Mouse (Mus musculus): ENCODE measurements around the gene 6030468B19Rik. TPM values are rescaled to one million over a fixed set of nuclear protein-coding genes. Genes with fewer than 3 reads are reported as not detected.

6030468B19Rik gene
- polyA plus RNA-seq, 2 experiments: 67.1 to 104 TPM

DNA sequence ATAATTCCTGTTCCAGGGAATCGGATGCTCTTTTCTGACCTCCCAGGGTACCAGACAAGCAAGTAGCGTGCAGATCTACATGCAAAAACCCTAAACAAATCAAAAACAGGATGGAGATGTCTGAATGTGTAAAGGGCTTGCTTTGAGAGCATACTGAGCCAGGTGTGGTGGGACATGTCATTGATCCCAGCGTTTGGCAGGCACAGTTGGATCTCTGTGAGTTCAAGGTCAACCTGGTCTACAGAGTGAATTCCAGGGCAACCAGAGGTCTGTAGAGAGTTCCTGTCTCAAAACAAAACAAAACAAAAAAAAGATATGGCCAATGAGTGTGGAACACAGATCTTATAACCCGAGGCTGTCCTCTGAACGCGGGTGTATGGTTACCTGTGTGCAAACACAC, 26.0 kb downstream of the 6030468B19Rik start:
- Histone ChIP-seq H3K9ac (replicated peaks) (no peak overlapping the region; the same call in 1 of the 2 replicates), H3K9me3 (ENCODE audit: control insufficient read depth, low read length) (no peaks in the 10 kb centered on the region), H3K27ac (no peak overlapping the region), H3K4me3 (ENCODE audit: insufficient read depth in 1 of 2, low read depth in 2 of 2, low read length in 2 of 2) (peak overlapping the region in 1 of 2 experiments; percentile 95; a peak in 1 of 4 replicates), H3K4me2 (ENCODE audit: low read depth) (peak overlapping the region; percentile 90), H3K27me3 (ENCODE audit: control insufficient read depth, insufficient read depth, low read length) (no peaks in the 10 kb centered on the region), H3K4me1 (replicated peaks; ENCODE audit: control insufficient read depth in 2 of 2, insufficient read depth in 2 of 2, low read length in 1 of 2) (peaks cover 26 to 39% of the 10 kb centered on the region in 2 experiments), H3K36me3 (replicated peaks; ENCODE audit: control insufficient read depth, insufficient read depth, low read depth) (peaks cover 52% of the 10 kb centered on the region)
- ATAC-seq (ENCODE audit: insufficient read depth): no peak
- TF ChIP-seq EP300 (IDR thresholded peaks at IDR 0.05; ENCODE audit: low read depth) (no peak), CTCF (IDR thresholded peaks at IDR 0.05; ENCODE audit: low read depth) (no peak)
- WGBS (ENCODE audit: insufficient replicate concordance): 85% methylated on average over 6 of the region's 6 CpGs
- DNase-seq (ENCODE audit: low read depth in 3 of 3, low spot score in 3 of 3): no peak

GRCm38 (mm10) chr11:117824060-117824969, 26.9 kb downstream of the 6030468B19Rik start:
- H3K27me3 ChIP-seq (ENCODE audit: control insufficient read depth, insufficient read depth, low read length): no peaks in the 10 kb centered on the region
- peak overlapping the region; percentile 99 for H3K9ac ChIP-seq (replicated peaks)
- peak in 2 of 3 experiments; percentile 67 to 69 for DNase-seq (ENCODE audit: low read depth in 3 of 3, low spot score in 3 of 3)
- ATAC-seq (ENCODE audit: insufficient read depth): peak; percentile 56
- TF ChIP-seq EP300 (IDR thresholded peaks at IDR 0.05; ENCODE audit: low read depth): no peak
- TF ChIP-seq CTCF (IDR thresholded peaks at IDR 0.05; ENCODE audit: low read depth): peak; percentile 98
- H3K9me3 ChIP-seq (ENCODE audit: control insufficient read depth, low read length): no peaks in the 10 kb centered on the region
- H3K27ac ChIP-seq: peak overlapping the region; percentile 93
- H3K4me1 ChIP-seq (replicated peaks; ENCODE audit: control insufficient read depth in 2 of 2, insufficient read depth in 2 of 2, low read length in 1 of 2): peaks cover 35 to 48% of the 10 kb centered on the region in 2 experiments
- peaks cover 48% of the 10 kb centered on the region for H3K36me3 ChIP-seq (replicated peaks; ENCODE audit: control insufficient read depth, insufficient read depth, low read depth)
- H3K4me2 ChIP-seq (ENCODE audit: low read depth): peak overlapping the region; percentile 90
- 15% methylated on average over 23 of the region's 23 CpGs for WGBS (ENCODE audit: insufficient replicate concordance)
- peak overlapping the region; percentile 90 to 95 for H3K4me3 ChIP-seq (ENCODE audit: insufficient read depth in 1 of 2, low read depth in 2 of 2, low read length in 2 of 2)

DNA sequence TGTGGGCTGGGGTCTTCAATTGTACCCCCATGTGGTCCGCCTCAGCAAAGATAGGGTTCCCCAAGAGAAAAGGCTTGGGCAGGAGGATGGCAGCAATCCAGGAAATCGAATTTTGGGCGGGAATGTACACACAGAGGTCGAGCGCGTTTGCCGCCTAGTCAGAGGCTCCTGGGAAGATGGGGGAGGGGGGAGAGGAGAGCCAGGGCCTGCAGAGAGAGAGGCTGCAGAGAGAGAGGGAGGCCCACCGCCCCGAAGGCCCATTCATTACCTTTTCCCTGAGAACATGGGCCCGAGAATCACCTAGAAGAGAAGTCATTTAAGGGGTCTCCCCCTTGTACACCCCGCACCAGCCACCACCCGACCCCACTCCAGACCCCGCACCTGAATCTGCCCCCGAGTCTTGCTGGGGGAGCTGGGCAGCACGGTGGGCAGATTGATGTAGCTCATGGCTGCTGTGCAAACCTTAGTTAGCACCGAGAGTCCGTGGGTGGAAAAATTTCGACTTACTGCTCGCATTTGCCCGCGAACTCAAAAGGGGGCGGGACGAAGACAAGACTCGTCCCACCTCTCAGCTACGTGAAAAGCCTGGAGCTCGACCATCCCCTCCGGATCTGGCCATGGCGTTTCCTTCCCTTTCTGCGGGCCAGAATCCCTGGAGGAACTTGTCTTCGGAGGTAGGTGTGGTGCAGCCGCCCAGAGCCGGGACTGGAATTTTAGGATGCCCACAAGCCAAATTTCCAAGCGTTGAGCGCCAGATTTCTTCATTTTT, 28.1 kb downstream of the 6030468B19Rik start, which contains the start of the genes Afmid and Tk1:
Gene Afmid, plus strand, starts transcription at position 592 of the 769 bp plus-strand sequence.
Gene Tk1, minus strand, starts transcription at position 760 of the 769 bp plus-strand sequence.
- peak within 1 kb of the TSS; percentile 90 to 95 for H3K4me3 ChIP-seq (ENCODE audit: insufficient read depth in 1 of 2, low read depth in 2 of 2, low read length in 2 of 2)
- H3K27me3 ChIP-seq (ENCODE audit: control insufficient read depth, insufficient read depth, low read length): no peaks in the 10 kb centered on the region
- peaks cover 36% of the 10 kb centered on the region for H3K36me3 ChIP-seq (replicated peaks; ENCODE audit: control insufficient read depth, insufficient read depth, low read depth)
- ATAC-seq (ENCODE audit: insufficient read depth) (peak; percentile 68), DNase-seq (ENCODE audit: low read depth in 3 of 3, low spot score in 3 of 3) (peak; percentile 76 to 83 (median 78))
- H3K27ac ChIP-seq: peak within 1 kb of the TSS; percentile 93
- H3K4me1 ChIP-seq (replicated peaks; ENCODE audit: control insufficient read depth in 2 of 2, insufficient read depth in 2 of 2, low read length in 1 of 2): peaks cover 46 to 60% of the 10 kb centered on the region in 2 experiments
- H3K9me3 ChIP-seq (ENCODE audit: control insufficient read depth, low read length): no peaks in the 10 kb centered on the region
- H3K9ac ChIP-seq (replicated peaks): peak within 1 kb of the TSS; percentile 99
- under 1% methylated on average over 34 of the region's 34 CpGs for WGBS (ENCODE audit: insufficient replicate concordance)
- no peak for TF ChIP-seq CTCF (IDR thresholded peaks at IDR 0.05; ENCODE audit: low read depth)
- TF ChIP-seq EP300 (IDR thresholded peaks at IDR 0.05; ENCODE audit: low read depth): 0 out of 2 replicates have a peak, but pooled peaks have one; percentile 6
- H3K4me2 ChIP-seq (ENCODE audit: low read depth): peak within 1 kb of the TSS; percentile 90

DNA sequence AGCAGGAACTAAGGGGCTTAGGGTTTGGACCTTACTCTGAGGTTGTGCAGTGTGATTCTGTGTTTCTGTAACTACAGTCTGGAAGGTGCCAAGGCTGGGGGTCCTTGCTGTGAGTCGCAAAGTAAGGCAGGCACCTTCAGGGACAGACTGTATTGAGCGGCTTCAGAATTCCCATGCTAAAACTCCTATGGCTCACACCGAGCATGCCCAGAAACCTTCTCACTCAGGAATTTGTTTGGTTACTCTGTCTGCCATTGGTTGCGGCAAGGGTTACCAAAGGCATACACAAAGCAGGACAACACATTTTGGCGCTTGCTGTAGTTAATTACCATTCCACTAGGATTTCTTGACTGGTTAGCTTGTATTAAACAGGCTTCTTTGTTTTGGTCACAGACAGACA, 28.7 kb downstream of the 6030468B19Rik start:
- no peak for TF ChIP-seq CTCF (IDR thresholded peaks at IDR 0.05; ENCODE audit: low read depth)
- Histone ChIP-seq H3K27ac (peak overlapping the region; percentile 93), H3K4me3 (ENCODE audit: insufficient read depth in 1 of 2, low read depth in 2 of 2, low read length in 2 of 2) (peak overlapping the region; percentile 90 to 95), H3K4me2 (ENCODE audit: low read depth) (peak overlapping the region; percentile 90), H3K4me1 (replicated peaks; ENCODE audit: control insufficient read depth in 2 of 2, insufficient read depth in 2 of 2, low read length in 1 of 2) (peaks cover 53 to 67% of the 10 kb centered on the region in 2 experiments), H3K36me3 (replicated peaks; ENCODE audit: control insufficient read depth, insufficient read depth, low read depth) (peaks cover 30% of the 10 kb centered on the region), H3K27me3 (ENCODE audit: control insufficient read depth, insufficient read depth, low read length) (no peaks in the 10 kb centered on the region), H3K9ac (replicated peaks) (peak overlapping the region; percentile 99), H3K9me3 (ENCODE audit: control insufficient read depth, low read length) (no peaks in the 10 kb centered on the region)
- WGBS (ENCODE audit: insufficient replicate concordance): 37% methylated on average over 5 of the region's 5 CpGs
- no peak for ATAC-seq (ENCODE audit: insufficient read depth)
- DNase-seq (ENCODE audit: low read depth in 3 of 3, low spot score in 3 of 3): no peak

All from liver, embryonic 14.5 days (tissue).